Mouse (Mus musculus): ENCODE measurements around the gene Rspry1.

DNA sequence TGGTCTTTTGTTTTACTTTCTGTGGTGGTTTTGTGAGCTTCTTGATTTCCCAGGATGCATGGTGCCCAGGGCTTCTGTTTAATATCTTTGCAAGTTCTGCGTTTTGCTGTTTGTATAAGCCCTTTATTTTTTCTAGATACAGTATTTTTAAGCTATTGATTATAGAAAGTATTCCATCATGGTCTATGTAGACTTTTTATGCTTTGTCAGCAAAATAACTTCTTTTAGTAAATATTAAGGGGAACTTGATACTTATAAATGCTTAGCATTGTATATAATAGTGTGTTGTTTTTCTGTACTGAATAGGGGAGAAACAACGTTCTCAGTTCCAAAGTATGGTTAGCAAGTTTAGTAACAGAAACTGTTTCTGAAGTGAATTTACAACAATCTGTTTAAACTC lies 2.3 kb downstream of the Rspry1 start:
- TF ChIP-seq USF1 (IDR thresholded peaks at IDR 0.05; ENCODE audit: low read depth) (no peak), POLR2A (IDR thresholded peaks at IDR 0.05; ENCODE audit: insufficient read length, low read depth) (no peak), MYOD1 (IDR thresholded peaks at IDR 0.05; ENCODE audit: control insufficient read depth in 1 of 3, insufficient read length in 2 of 3, low read depth in 2 of 3) (no peak), SRF (IDR thresholded peaks at IDR 0.05; ENCODE audit: control insufficient read depth, insufficient read length, low read depth) (no peak), E2F4 (IDR thresholded peaks at IDR 0.05; ENCODE audit: insufficient read depth) (no peak), CEBPB (IDR thresholded peaks at IDR 0.05; ENCODE audit: insufficient read depth, poor library complexity, severe bottlenecking) (no peak), POLR2AphosphoS2 (IDR thresholded peaks at IDR 0.05; ENCODE audit: insufficient read length, low read depth) (no peak), MAX (IDR thresholded peaks at IDR 0.05; ENCODE audit: low read depth) (no peak), REST (IDR thresholded peaks at IDR 0.05; ENCODE audit: insufficient read depth, insufficient read length) (no peak), TCF12 (IDR thresholded peaks at IDR 0.05; ENCODE audit: insufficient read depth, poor library complexity, severe bottlenecking) (no peak)

Measured in myocyte (in vitro differentiated cells).